Comparison of ENCODE assay signal across 16 mouse cellular contexts in genomic region chr13:84636831-84637230, GRCm38 (mm10).
"Had no signal": no experiment of that assay in that cellular context is flagged by ENCODE, and none has a peak within 500 bp of the region (broad histone marks: within the 10 kb centered on the region; RNA-seq: fewer than 3 reads in every experiment).

No protein-coding gene starts in this region.

- H3K4me2 ChIP-seq: limb, embryonic 12.5 days; limb, embryonic 15.5 days; liver, embryonic 11.5 days; lung, embryonic 14.5 days; midbrain, embryonic 13.5 days; neural tube, embryonic 12.5 days; neural tube, embryonic 15.5 days had no signal

- ATAC-seq: liver, postnatal 0 days; lung, postnatal 0 days; midbrain, embryonic 13.5 days had no signal

- H3K4me3 ChIP-seq: limb, embryonic 12.5 days; limb, embryonic 15.5 days; midbrain, embryonic 13.5 days; neural tube, embryonic 12.5 days; neural tube, embryonic 15.5 days had no signal

- H3K9ac ChIP-seq: limb, embryonic 12.5 days; limb, embryonic 15.5 days; liver, embryonic 14.5 days; liver, postnatal 0 days; lung, embryonic 14.5 days; midbrain, embryonic 13.5 days; neural tube, embryonic 12.5 days; neural tube, embryonic 15.5 days had no signal

- H3K4me1 ChIP-seq: limb, embryonic 12.5 days; limb, embryonic 15.5 days; neural tube, embryonic 15.5 days had no signal

- H3K9me3 ChIP-seq: limb, embryonic 12.5 days; limb, embryonic 15.5 days; midbrain, embryonic 13.5 days; neural tube, embryonic 12.5 days; neural tube, embryonic 15.5 days had no signal

- H3K27ac ChIP-seq: limb, embryonic 12.5 days; limb, embryonic 15.5 days; liver, embryonic 14.5 days; macrophage; midbrain, embryonic 13.5 days; neural tube, embryonic 12.5 days; neural tube, embryonic 15.5 days had no signal

- DNase-seq: kidney, adult 9 months; kidney, postnatal 14 days; kidney, postnatal 4 days; left cerebral cortex, postnatal 4 days; liver, postnatal 0 days; lung, embryonic 14.5 days; thymus, adult 18-20 months had no signal

- H3K27me3 ChIP-seq: limb, embryonic 12.5 days; limb, embryonic 15.5 days; midbrain, embryonic 13.5 days; neural tube, embryonic 12.5 days; neural tube, embryonic 15.5 days had no signal

- H3K36me3 ChIP-seq: limb, embryonic 12.5 days; limb, embryonic 15.5 days; midbrain, embryonic 13.5 days; neural tube, embryonic 12.5 days; neural tube, embryonic 15.5 days had no signal
